Mouse (Mus musculus) T-cell, adult 2 months (primary cell): ENCODE results near the gene Dhx8.

Experiments used
- DNase-seq: peaks from one replicate; pipeline ENCODE4 v3.0.0; 2022; ENCODE audit warnings: low spot score

Dhx8 gene

DNA sequence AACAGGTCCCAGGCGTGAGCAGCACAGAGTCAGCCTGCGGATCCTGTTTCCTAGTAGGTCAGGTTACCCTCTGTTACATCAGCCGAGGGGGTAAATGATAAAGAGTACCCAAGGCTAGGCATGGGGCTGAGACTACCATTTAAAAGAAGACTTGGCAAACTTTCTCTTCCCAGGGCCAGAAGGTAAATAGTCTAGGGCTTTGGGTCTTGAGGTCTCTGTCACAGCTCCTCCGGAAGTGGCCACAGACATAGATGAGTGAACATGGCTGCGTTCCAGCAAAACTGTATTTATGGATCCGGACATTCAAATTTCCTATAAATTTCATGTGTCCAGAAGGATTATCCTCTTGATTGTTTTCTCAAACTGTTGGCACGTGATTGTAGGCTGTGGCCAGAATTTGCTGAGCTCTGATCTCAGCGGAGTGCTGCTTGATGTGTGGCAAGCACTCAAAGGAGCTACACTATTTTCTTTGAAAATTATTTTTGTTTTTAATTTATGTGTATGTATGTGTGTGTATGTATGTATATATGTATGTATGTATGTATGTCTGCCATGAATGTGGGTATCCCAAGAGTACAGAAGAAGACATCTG is 72.5 kb downstream of the Dhx8 start:
- DNase-seq = no peak

DNA sequence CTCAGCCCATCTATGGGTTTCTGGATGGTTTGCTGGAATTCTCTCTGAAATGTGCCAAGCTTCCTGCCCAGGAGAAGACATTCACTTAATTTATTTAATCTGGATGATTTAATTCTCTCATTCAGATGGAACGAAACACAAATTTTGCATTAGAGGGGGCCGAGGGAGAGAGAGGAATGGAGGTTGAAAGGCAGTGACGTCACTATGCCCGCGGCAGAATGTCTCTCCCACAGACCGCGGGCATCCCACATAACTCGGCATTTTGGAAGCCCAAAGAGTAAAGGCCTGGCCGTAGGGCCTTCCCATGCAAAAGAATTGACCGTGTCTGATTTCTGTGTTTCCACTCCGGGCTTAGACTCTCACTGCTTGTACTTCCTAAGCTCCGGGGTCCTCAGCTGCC is 74.0 kb downstream of the Dhx8 start:
- DNase-seq = no peak

DNA sequence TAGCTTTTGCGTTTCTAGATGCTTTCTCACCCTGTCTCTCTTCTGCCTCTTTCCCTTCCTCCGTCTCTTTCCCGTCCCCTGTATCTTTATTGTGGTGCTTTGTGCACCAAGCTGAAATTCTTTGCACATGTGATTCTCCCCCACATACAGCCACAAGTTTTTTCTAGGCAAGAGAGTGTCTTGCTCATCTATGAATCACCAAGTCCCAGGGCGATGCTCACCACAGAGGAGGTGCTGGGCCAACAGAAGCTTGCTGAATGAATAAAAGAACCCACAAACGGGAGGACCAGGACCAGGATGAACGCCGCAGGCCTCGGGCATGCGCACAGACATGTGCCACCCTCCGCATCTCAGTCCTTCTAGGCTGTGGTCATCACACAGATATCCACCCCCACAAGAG is 74.5 kb downstream of the Dhx8 start:
- no peak for DNase-seq

DNA sequence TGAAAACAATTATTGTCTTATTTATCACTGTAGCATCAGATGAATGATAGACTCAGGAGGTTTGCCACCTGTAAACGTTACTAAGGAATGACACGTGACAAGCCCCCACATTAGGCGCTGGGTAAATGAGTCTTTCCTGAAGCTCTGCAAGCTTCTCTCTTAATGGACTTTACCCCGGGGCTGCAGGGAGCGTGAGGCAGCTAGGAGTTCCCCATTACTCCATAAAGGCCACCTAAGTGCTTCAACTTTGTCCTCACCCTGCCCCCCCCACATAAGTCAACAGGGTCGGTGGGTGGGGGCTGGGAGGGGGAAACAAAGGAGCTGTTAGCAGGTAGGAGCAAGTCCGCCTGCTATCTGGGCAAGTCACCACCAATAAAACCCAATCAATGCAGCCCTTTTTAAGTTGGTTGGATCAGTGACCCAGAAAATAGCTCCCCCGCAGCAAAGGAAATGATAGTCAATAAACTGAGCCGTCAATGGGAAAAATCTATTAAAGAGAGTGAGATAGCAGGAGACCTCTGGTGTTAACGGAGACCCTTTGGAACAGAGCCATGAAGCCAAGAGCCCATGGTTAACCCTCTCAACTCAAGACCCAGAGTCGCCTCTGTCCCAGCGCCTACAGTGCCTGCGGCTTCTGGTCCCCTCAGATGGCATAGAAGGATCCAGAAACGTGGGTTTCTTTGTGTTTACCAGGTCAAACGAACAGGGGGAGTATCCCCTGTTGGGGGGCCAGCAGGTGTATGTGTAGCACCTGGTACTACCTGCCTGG is 76.5 kb downstream of the Dhx8 start:
- no peak for DNase-seq

DNA sequence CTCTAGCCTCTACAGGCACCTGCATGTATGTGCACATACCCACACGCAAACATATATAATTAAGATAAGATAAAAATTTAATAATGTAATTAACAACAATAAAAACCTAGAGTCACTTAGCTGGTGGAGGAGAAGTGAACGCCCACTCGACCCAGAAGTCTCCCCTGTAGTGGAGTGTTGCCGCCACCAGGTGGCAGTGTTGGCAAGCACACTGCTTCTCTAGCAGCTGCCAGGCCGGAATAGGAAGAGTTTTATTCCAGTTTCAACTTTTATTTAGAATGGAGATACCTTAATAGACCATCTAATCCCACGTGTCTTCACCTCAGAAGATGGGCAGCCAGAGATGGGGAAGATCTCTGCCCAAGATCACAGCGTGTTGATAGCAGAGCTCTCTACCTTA is 80.5 kb downstream of the Dhx8 start:
- DNase-seq = peak; percentile 69

DNA sequence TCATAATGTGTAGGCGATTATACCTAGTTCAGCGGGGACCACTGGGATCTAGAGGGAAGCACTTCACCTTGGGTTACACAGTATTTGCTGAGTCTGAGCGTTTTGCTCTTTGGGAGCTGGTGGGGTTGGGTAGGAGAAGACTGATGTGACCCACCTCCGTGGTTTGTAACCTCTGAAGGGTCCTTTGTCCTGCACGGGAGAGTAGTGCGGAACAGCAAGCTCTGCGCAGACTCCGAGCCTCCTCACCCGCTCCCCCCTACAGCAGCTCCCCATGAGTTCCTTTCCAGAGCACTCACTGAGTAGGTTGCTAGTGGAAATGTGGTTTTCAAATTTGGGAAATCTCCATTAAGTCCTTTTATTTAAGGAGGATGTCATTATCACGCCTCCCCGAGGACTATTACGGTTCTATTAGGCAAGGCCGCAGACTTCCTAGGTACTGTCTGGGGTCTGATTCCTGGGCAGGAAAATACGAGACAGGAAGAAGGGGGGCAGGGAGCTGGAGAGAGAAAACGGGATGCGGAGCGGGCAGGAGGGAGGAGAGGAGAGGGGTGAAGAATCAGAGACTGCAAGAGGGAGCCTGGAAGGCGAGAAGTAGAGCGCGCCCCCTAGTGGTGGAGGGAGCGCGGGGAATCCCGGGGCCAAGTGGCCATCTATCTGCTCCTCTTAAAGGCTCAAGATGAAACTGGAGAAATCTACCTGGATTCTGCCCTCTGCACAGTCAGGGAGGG is 81.8 kb downstream of the Dhx8 start:
- DNase-seq = peak; percentile 53

DNA sequence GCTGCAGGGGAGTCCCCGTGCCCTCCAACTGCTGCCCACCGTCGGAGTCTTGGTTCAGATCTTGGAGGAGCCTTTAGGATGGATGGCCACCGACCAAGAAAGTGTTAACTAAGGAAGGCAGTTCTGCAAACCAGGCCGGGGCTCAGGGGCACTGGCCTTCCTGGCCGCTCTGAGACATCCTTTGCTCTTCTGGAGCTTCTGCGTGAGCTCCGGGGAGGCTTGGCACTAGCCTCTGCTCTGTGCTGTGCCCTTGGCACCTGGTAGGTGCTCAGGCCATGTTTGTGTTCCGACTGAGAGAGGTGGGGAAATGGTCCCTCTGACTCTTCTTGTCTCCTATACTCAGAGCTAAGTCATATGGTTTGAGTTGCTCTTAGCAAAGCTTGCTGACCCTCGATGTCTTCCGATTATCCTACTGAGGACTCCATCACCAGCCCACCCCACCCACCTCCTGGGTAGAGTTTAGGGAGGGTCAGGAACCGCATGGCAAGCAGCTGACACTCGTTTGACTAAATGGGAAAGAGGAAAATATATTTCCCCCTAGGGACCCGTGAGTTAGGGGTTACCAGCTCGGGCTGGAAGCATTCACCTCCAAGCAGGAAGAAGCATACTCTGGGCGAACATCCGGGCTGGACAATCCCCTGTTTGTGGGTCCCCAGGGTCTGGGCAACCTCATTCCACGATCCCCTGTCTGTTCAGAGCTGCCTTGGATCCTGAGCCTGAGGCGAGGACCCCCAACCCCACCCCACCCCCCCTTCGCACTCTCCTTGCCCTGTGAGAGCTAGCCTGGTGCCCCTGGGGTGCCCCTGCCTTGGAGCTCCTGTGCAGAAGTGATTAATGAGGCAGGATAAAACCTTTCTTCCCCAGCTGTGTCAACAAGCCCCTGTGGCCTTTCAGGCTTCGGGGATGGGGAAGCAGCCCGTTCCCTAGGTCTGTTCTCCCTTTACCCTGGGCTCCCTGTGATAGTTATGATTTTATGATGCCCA is 82.7 kb downstream of the Dhx8 start:
- DNase-seq = no peak
